Mouse (Mus musculus) layer of hippocampus, postnatal 14 days (tissue): ENCODE data around the gene Mphosph9. TPM values are rescaled to one million over a fixed set of nuclear protein-coding genes. Genes with fewer than 3 reads are reported as not detected.
"Not testable (repeated sequence)": the region's sequence is repeated elsewhere in the genome, so short reads cannot be mapped to it uniquely, and the experiment has no call there.

Experiments
- DNase-seq, 2 experiments: peaks; one replicate each; pipeline ENCODE4 v3.0.0; 2021 to 2022; ENCODE audit warnings: low spot score in 2 of 2, mixed read lengths in 1 of 2
- total RNA-seq, 2 experiments: library from RNA; stranded (reverse); gene quantifications; 2 replicates each; pipeline ENCODE4 v1.2.3; 2021

Gene Mphosph9
- total RNA-seq, 2 experiments from 2014 or later: 15.0 to 17.8 TPM

DNA sequence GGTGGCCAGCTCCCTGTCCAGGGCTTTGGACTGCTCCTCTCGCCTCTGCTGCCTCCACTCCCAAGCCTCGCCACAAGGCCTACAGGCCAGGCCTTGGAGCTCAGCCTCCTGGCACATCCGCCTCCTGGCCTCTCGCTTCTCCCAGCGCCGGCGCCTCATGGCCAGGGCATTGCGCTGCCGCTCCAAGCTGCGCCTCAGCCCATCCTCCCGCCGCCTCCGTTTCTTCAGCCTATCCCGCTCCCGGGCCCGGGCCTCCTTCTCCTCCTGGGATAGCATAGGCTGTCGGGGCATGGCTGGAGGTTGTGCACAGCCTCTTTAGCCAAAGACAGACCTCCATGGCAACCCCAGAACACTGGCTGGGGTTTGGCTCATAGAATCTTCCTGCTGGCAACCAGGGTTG, 21.4 kb upstream of the Mphosph9 start:
- peak in 1 of 2 experiments; percentile 52 for DNase-seq

- no peak for DNase-seq
Measured at GRCm38 (mm10) chr5:124342897-124343296, 15.1 kb upstream of the Mphosph9 start.

GRCm38 (mm10) chr5:124341753-124342339, 14.1 kb upstream of the Mphosph9 start:
- not testable (repeated sequence) for DNase-seq

DNA sequence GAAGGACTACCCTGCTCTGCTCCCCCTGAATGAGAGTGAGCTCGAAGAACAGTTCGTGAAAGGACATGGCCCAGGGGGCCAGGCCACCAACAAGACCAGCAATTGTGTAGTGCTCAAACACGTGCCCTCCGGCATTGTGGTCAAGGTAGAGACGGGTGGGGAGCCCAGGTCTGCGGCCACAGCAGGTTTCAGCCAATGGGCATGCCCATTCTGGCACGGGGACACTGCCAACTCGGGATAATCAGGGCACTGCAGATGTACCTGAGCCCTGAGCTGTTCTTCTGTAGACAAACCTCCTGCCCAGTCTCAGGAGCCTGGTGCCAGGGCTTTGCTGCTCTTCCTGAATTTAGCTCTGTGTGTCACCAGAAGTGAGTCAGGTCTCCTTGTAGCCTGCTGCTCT, 11.0 kb upstream of the Mphosph9 start:
- no peak for DNase-seq

DNA sequence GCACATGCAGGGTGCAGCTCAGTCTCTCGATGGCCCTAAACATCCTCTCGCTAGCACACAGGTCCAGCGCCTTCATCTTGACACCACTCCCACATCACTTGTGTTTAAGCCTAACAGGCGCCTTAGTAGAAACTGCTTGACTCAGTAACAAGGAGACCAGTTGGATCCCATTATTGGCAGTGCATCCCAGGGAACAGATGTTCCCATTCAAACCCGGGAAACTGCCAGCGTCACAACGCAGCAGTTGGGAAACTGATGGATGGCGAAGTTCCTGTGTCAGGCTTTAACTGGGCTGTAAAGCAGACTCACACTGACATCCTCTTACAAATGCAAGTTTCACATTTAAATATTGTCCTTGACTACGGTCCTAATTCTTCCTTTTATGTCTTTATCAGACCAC, 10.1 kb upstream of the Mphosph9 start:
- peak; percentile 58 to 77 for DNase-seq

GRCm38 (mm10) chr5:124337103-124337502, 9.3 kb upstream of the Mphosph9 start:
- no peak for DNase-seq

- DNase-seq: peak; percentile 70 to 88
Measured at GRCm38 (mm10) chr5:124334392-124334791, 6.6 kb upstream of the Mphosph9 start.

- DNase-seq: no peak
Measured at GRCm38 (mm10) chr5:124330086-124330485, 2.3 kb upstream of the Mphosph9 start.

- DNase-seq: no peak
Measured at GRCm38 (mm10) chr5:124326829-124327228, 943 bp downstream of the Mphosph9 start.

GRCm38 (mm10) chr5:124317648-124318047, 10.1 kb downstream of the Mphosph9 start:
- DNase-seq: no peak

GRCm38 (mm10) chr5:124315941-124316340, 11.8 kb downstream of the Mphosph9 start:
- no peak for DNase-seq

DNA sequence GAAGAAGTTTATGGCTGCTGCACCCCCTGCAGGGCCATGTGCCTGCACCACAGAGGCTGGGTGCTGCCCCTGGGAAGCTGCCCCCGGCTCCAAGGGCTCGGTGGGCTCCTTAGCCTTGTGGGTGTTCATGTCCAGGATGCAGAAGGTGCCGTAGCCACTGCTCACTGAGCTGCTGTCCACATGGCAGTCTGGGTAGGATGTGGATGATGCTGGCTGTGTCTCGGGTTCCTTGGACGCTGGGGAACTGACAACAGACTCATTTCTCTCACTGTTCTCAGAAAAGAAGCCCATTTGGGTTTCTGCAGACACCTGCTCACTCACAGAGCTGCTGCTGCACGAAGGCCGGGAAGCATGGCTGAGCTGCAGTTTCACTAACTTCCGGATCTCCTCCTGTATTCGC, 12.3 kb downstream of the Mphosph9 start:
- DNase-seq: no peak

GRCm38 (mm10) chr5:124310091-124310490, 17.7 kb downstream of the Mphosph9 start:
- DNase-seq: no peak

DNA sequence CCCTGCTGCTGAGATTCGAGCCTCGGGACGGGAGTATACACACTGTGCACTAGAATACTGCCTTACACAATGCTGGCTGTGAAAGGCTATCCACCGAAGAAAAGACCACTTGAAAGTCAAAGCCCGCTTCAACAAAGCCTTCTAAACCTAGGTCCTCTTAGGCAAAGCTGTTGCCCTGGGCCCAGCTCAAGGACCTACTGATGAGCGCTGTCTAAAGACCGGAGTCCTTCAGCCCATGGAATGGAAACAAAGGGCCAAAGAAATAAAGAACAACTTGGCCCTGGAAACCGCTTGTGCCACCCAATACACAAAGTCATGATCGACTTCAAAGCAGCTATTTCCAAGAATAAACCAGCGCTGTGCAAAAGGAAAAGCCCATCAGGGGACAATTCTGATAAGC, 18.6 kb downstream of the Mphosph9 start:
- no peak for DNase-seq

DNA sequence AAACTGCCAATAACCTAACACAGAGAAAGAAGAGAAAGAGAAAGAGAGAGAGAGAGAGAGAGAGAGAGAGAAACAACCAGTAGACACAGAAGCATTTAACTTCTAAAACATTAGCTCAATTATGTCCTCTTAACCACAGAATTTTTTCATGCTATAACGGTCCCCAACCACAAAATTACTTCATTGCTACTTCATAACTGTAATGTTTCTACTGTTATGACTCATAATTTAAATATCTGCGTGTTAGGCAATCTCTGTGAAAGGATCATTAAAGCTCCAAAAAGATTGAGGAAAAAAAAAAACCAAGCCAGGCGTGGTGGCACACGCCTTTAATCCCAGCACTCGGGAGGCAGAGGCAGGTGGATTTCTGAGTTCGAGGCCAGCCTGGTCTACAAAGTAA, 24.9 kb downstream of the Mphosph9 start:
- DNase-seq: not testable (repeated sequence)

GRCm38 (mm10) chr5:124300132-124300531, 27.6 kb downstream of the Mphosph9 start:
- DNase-seq: no peak

DNA sequence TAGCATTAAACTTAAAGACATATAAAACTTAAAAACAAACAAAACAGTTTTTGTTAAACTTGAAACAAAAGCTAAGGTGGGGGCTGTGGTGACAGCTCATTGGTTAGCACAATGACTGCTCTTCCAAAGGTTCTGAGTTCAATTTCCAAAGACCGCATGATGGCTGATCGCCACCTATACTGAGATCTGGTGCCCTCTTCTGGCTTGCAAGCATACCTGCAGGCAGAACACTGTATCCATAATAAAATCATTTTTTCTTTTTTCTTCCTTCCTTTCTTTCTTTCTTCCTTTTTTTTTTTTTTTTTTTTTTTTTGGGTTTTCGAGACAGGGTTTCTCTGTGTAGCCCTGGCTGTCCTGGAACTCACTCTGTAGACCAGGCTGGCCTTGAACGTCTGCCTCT, 28.5 kb downstream of the Mphosph9 start:
- DNase-seq: not testable (repeated sequence)

GRCm38 (mm10) chr5:124296475-124296874, 31.3 kb downstream of the Mphosph9 start:
- no peak for DNase-seq

- DNase-seq: no peak
Measured at GRCm38 (mm10) chr5:124293967-124294366, 33.8 kb downstream of the Mphosph9 start.

DNA sequence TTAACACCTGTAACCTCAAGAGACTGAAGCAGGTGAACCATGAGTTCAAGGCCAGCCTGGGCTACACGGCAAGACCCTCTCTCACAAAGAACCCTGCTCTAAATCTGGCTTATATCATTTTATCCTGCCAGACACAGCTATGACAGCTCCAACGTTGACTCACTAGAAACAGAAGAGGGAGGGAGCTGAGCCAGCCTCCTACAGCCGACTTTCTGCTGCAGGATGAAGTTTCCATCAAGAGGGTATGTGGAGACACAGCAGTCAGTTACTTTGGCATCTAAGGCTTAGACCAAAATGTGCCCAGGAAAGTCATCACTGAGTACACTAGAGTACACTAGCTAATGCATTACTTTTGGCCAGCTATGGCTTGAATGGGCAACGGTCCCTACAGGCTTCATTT, 37.6 kb downstream of the Mphosph9 start:
- DNase-seq: no peak

- no peak for DNase-seq
Measured at GRCm38 (mm10) chr5:124287616-124288247, 40.0 kb downstream of the Mphosph9 start.

DNA sequence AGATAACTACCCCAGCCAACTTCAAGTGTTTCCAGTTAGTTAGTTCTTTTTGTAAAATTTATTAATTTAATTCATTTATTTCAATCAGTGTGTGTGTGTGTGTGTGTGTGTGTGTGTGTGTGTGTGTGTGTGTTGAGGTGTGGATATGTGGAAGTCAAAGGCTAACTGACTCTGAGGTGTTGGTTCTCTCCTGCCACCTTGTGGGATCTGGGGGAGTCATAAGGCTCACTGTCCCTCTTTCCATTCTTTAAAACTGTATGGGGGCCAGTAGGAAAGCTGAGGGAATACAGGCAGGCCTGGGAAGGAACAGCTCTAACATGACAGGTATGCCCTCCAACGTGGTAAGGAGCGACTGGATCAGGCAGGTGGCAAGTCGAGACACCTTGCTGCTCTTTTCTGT, 43.4 kb downstream of the Mphosph9 start:
- no peak for DNase-seq

DNA sequence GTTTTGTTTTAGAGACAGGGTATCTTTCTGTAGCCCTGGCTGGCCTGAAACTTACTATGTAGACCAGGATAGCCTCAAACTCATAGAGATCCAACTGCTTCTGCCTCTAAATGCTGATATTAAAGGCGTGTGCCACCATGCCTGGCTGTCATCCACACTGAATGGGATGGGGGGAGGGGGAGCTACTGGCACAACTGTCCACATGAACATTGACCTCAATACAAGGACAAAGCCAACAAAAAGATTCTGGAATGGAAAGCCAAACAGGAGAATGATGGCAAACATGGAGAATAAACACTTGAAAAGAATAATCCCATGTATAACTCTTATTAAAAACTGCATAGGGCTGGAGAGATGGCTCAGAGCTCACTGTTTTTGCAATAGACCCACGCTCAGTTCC, 44.9 kb downstream of the Mphosph9 start:
- DNase-seq: no peak
